ENCODE assay signal across 9 mouse cellular contexts in the genomic region with DNA sequence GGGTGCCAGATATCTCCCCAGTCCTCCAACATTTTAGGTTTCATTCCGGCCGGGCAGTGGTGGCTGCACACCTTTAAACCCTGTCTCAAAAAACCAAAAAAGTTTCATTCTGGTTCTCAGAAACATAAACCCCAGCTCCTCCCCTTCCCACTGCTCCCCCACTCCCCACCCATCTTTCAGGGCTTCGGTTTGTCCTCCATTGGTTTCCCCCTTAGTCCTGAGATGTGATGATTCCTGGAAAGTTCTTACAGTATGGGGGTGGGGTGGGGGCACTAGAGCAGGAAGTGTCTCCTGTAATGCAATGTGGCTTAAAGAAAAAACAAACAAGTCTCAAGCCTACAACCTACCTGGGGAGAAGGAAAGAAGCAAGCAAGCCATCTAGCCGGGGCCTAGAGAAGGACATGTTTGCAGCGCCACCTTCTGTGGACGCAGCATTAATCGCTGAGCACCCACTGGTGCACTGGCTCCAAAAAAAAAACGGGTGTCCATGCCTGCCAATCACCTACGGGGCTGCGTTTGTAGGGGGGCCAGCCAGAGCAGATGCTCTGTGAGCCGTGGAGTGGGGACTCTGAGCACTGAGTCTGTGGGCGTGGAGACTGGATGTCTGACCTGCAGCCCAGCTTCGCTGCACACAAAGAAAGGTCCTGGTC. TPM values are rescaled to one million over a fixed set of nuclear protein-coding genes. Genes with fewer than 3 reads are reported as not detected.
DNase-seq lines count a peak whose midpoint lies in the region; ATAC-seq lines count a peak whose summit lies in the region.
"Had no signal": no experiment of that assay in that cellular context is flagged by ENCODE, and none has a peak within 500 bp of the region (broad histone marks: within the 10 kb centered on the region; RNA-seq: fewer than 3 reads in every experiment).

No protein-coding gene starts in this region.

- no peaks in the 10 kb centered on the region for H3K27me3 ChIP-seq in heart, embryonic 10.5 days (ENCODE audit: insufficient read depth, poor library complexity, severe bottlenecking)
- H3K27me3 ChIP-seq in heart, embryonic 11.5 days (ENCODE audit: control insufficient read depth, insufficient read depth, low read length) = no peaks in the 10 kb centered on the region
- H3K27me3 ChIP-seq in lung, embryonic 16.5 days (ENCODE audit: control insufficient read depth, insufficient read depth, low read depth, low read length) = no peaks in the 10 kb centered on the region

- H3K9me3 ChIP-seq in heart, embryonic 10.5 days = no peaks in the 10 kb centered on the region
- no peaks in the 10 kb centered on the region for H3K9me3 ChIP-seq in heart, embryonic 11.5 days (replicated peaks; ENCODE audit: control insufficient read depth, low read length)
- H3K9me3 ChIP-seq in lung, embryonic 16.5 days (ENCODE audit: control insufficient read depth, low read length) = no peaks in the 10 kb centered on the region

- peak overlapping the region; percentile 22; the same call in 1 of the 2 replicates for H3K4me3 ChIP-seq in heart, embryonic 10.5 days
- H3K4me3 ChIP-seq in heart, embryonic 11.5 days (ENCODE audit: low read depth, low read length) = no peak overlapping the region
- H3K4me3 ChIP-seq in lung, embryonic 16.5 days (ENCODE audit: low read length) = no peak overlapping the region

- WGBS in heart, embryonic 10.5 days = 30% methylated on average over 13 of the region's 13 CpGs
- WGBS in heart, embryonic 11.5 days (ENCODE audit: insufficient replicate concordance) = 25% methylated on average over 13 of the region's 13 CpGs
- 22% methylated on average over 13 of the region's 13 CpGs for WGBS in lung, embryonic 16.5 days

- DNase-seq in heart, embryonic 10.5 days (ENCODE audit: low spot score) = no peak
- peak; percentile 88 for DNase-seq in brain, adult 2 months (ENCODE audit: low read depth, low spot score)
- peak; percentile 54 for DNase-seq in kidney, adult 18-20 months
- peak; percentile 27 to 39 for DNase-seq in spleen, postnatal 36 days (ENCODE audit: low spot score in 2 of 2)
- no peak for DNase-seq in urinary bladder, adult 18-20 months (ENCODE audit: low spot score in 2 of 2)

- ATAC-seq in heart, embryonic 11.5 days (replicated peaks; ENCODE audit: insufficient number of reproducible peaks, low FRiP score, low TSS enrichment) = no peak
- ATAC-seq in erythroid progenitor cell, adult 5-6 weeks (replicated peaks; ENCODE audit: low FRiP score, poor library complexity, severe bottlenecking) = peak; percentile 54
- ATAC-seq in lung, embryonic 16.5 days (ENCODE audit: low read depth) = no peak

- H3K9ac ChIP-seq in heart, embryonic 11.5 days (ENCODE audit: low read depth, low read length) = no peak overlapping the region
- H3K9ac ChIP-seq in lung, embryonic 16.5 days (ENCODE audit: low read length) = 0 out of 2 replicates have a peak overlapping the region, but pooled peaks have one; percentile 22

- peaks cover 27% of the 10 kb centered on the region for H3K4me1 ChIP-seq in heart, embryonic 10.5 days
- H3K4me1 ChIP-seq in heart, embryonic 11.5 days (ENCODE audit: control insufficient read depth, insufficient read depth, low read length) = peaks cover 12% of the 10 kb centered on the region
- no peaks in the 10 kb centered on the region for H3K4me1 ChIP-seq in lung, embryonic 16.5 days (replicated peaks; ENCODE audit: control insufficient read depth, insufficient read depth, low read length)

- no peak overlapping the region for H3K4me2 ChIP-seq in heart, embryonic 11.5 days
- H3K4me2 ChIP-seq in lung, embryonic 16.5 days (ENCODE audit: low read depth, low read length) = no peak overlapping the region

- H3K27ac ChIP-seq in heart, embryonic 10.5 days = peak overlapping the region; percentile 69; the same call in 1 of the 2 replicates
- H3K27ac ChIP-seq in heart, embryonic 11.5 days (ENCODE audit: low read depth, low read length) = no peak overlapping the region
- H3K27ac ChIP-seq in lung, embryonic 16.5 days (ENCODE audit: low read length) = no peak overlapping the region

- peaks cover 39% of the 10 kb centered on the region for H3K36me3 ChIP-seq in heart, embryonic 10.5 days
- peaks cover 10% of the 10 kb centered on the region; the same call in 1 of the 2 replicates for H3K36me3 ChIP-seq in heart, embryonic 11.5 days (ENCODE audit: control insufficient read depth, insufficient read depth, low read length)
- H3K36me3 ChIP-seq in lung, embryonic 16.5 days (ENCODE audit: control insufficient read depth, insufficient read depth, low read length) = peaks cover 23% of the 10 kb centered on the region

RNA-seq across cellular contexts. Expression of gene Ly6g5c, which starts 2.2 kb away (rescaled TPM):
- polyA plus RNA-seq in heart, embryonic 10.5 days (2016; fragmentation: Nextera tagmentation; extraction: Ambion mirVana) = not detected in 2 replicates
- not detected in 2 replicates for polyA plus RNA-seq in heart, embryonic 11.5 days (2014; fragmentation: Nextera tagmentation; extraction: Ambion mirVana)
- total RNA-seq in erythroid progenitor cell, adult 5-6 weeks (2015; ENCODE audit: low replicate concordance) = not detected in 2 replicates
- not detected in 2 replicates for total RNA-seq in erythroid progenitor cell, adult 5-6 weeks (2017; ENCODE audit: low replicate concordance)
- not detected in 2 replicates for polyA plus RNA-seq in lung, embryonic 16.5 days (2015; fragmentation: Nextera tagmentation; extraction: Ambion mirVana)
- total RNA-seq: left cerebral cortex, postnatal 25 days had no signal

RNA-seq across cellular contexts. Expression of gene Ly6g5b, which starts 9.4 kb away (rescaled TPM):
- 0.73 and 0.99 TPM in 2 replicates for polyA plus RNA-seq in heart, embryonic 10.5 days (2016; fragmentation: Nextera tagmentation; extraction: Ambion mirVana)
- polyA plus RNA-seq in heart, embryonic 11.5 days (2014; fragmentation: Nextera tagmentation; extraction: Ambion mirVana) = 0.36 and 0.56 TPM in 2 replicates
- total RNA-seq in erythroid progenitor cell, adult 5-6 weeks (2015; ENCODE audit: low replicate concordance) = 2.2 and 8.8 TPM in 2 replicates
- total RNA-seq in erythroid progenitor cell, adult 5-6 weeks (2017; ENCODE audit: low replicate concordance) = not detected in 2 replicates
- polyA plus RNA-seq in lung, embryonic 16.5 days (2015; fragmentation: Nextera tagmentation; extraction: Ambion mirVana) = 0.60 and 1.1 TPM in 2 replicates

RNA-seq across cellular contexts. Expression of gene Gpank1, which starts 15.4 kb away (rescaled TPM):
- polyA plus RNA-seq in heart, embryonic 10.5 days (2016; fragmentation: Nextera tagmentation; extraction: Ambion mirVana) = 17.1 and 24.5 TPM in 2 replicates
- polyA plus RNA-seq in heart, embryonic 11.5 days (2014; fragmentation: Nextera tagmentation; extraction: Ambion mirVana) = 15.7 and 17.2 TPM in 2 replicates
- 15.9 and 33.9 TPM in 2 replicates for total RNA-seq in erythroid progenitor cell, adult 5-6 weeks (2015; ENCODE audit: low replicate concordance)
- total RNA-seq in erythroid progenitor cell, adult 5-6 weeks (2017; ENCODE audit: low replicate concordance) = 28.9 and 49.4 TPM in 2 replicates
- polyA plus RNA-seq in lung, embryonic 16.5 days (2015; fragmentation: Nextera tagmentation; extraction: Ambion mirVana) = 18.3 and 19.7 TPM in 2 replicates

RNA-seq across cellular contexts. Expression of gene Csnk2b, which starts 16.0 kb away (rescaled TPM):
- polyA plus RNA-seq in heart, embryonic 10.5 days (2016; fragmentation: Nextera tagmentation; extraction: Ambion mirVana) = 220 and 246 TPM in 2 replicates
- polyA plus RNA-seq in heart, embryonic 11.5 days (2014; fragmentation: Nextera tagmentation; extraction: Ambion mirVana) = 221 and 222 TPM in 2 replicates
- 231 and 261 TPM in 2 replicates for total RNA-seq in erythroid progenitor cell, adult 5-6 weeks (2015; ENCODE audit: low replicate concordance)
- 118 and 134 TPM in 2 replicates for total RNA-seq in erythroid progenitor cell, adult 5-6 weeks (2017; ENCODE audit: low replicate concordance)
- polyA plus RNA-seq in lung, embryonic 16.5 days (2015; fragmentation: Nextera tagmentation; extraction: Ambion mirVana) = 242 and 248 TPM in 2 replicates

RNA-seq across cellular contexts. Expression of gene Abhd16a, which starts 16.8 kb away (rescaled TPM):
- 66.7 and 69.8 TPM in 2 replicates for polyA plus RNA-seq in heart, embryonic 10.5 days (2016; fragmentation: Nextera tagmentation; extraction: Ambion mirVana)
- polyA plus RNA-seq in heart, embryonic 11.5 days (2014; fragmentation: Nextera tagmentation; extraction: Ambion mirVana) = 47.4 and 51.2 TPM in 2 replicates
- total RNA-seq in erythroid progenitor cell, adult 5-6 weeks (2015; ENCODE audit: low replicate concordance) = 98.5 and 106 TPM in 2 replicates
- total RNA-seq in erythroid progenitor cell, adult 5-6 weeks (2017; ENCODE audit: low replicate concordance) = 84.5 and 97.3 TPM in 2 replicates
- polyA plus RNA-seq in lung, embryonic 16.5 days (2015; fragmentation: Nextera tagmentation; extraction: Ambion mirVana) = 98.3 and 100 TPM in 2 replicates

Comparison
In these comparisons a context has a peak if more than half of its experiments do, and no peak if none do; other contexts are left out.
1. DNase-seq: peak in brain, adult 2 months (single experiment), kidney, adult 18-20 months (single experiment) and spleen, postnatal 36 days (2 of 2); none in heart, embryonic 10.5 days (single experiment) and urinary bladder, adult 18-20 months (0 of 2).